Mouse (Mus musculus) erythroblast, embryonic 14.5 days (primary cell): ENCODE data around the gene 4930558K02Rik.

ENCODE experiments used
- GATA1 ChIP-seq: IDR thresholded peaks from 2 replicates; pipeline ENCODE4 v1.6.1; 2012; ENCODE audit warnings: low read length, inconsistent platforms, mixed read lengths
- TAL1 ChIP-seq: IDR thresholded peaks from 3 replicates; pipeline ENCODE4 v1.6.1; 2012; ENCODE audit warnings: low read length, inconsistent platforms, mixed read lengths

DNA sequence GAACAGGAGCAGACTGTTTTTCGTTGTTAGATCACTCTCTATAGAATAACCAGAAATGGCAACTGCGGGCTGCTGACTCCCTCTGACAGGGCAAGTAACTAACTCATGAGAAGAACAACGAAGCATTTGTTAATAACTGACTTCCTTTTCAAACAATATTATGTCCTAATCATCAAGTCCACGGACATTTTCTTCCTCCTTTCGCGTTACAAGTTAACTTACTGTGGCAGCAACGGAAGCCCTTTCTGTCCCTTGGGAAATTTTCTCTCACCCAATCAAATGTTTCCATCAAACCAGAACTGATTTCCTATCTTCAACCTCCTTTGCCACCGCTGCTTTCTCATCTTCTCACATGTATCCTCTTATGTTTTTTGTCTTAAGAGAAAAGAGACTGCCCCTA is 82.2 kb downstream of the 4930558K02Rik start:
- TF ChIP-seq GATA1 (no peak), TAL1 (no peak)
